Mouse (Mus musculus) kidney, embryonic 15.5 days (tissue): ENCODE results near the gene Creb5. TPM values are rescaled to one million over a fixed set of nuclear protein-coding genes. Genes with fewer than 3 reads are reported as not detected.

Experiments
- ATAC-seq: fragments of 200-750 bp; cut with Nextera tagmentation; replicated peaks from 2 replicates; pipeline ENCODE4 v1.8.0; 2017; ENCODE audit warnings: moderate TSS enrichment; ENCODE audit not compliant: low FRiP score
- H3K27ac ChIP-seq: fragments of 300-500 bp; sonication (generic); 2 replicates; pipeline ENCODE4 v1.5.1; 2015; ENCODE audit warnings: mild to moderate bottlenecking, inconsistent platforms
- H3K27me3 ChIP-seq: fragments of 300-500 bp; sonication (generic); 2 replicates; pipeline ENCODE4 v1.6.1; 2015; ENCODE audit warnings: inconsistent platforms
- H3K36me3 ChIP-seq: fragments of 300-500 bp; sonication (generic); 2 replicates; pipeline ENCODE4 v1.6.1; 2015; ENCODE audit warnings: inconsistent platforms
- H3K4me1 ChIP-seq: fragments of 300-500 bp; sonication (generic); 2 replicates; pipeline ENCODE4 v1.6.1; 2015; ENCODE audit warnings: inconsistent platforms
- H3K4me2 ChIP-seq: fragments of 300-500 bp; sonication (generic); 2 replicates; pipeline ENCODE4 v1.6.1; 2015; ENCODE audit warnings: moderate library complexity, mild to moderate bottlenecking, inconsistent platforms
- H3K4me3 ChIP-seq: fragments of 300-500 bp; sonication (generic); replicated peaks from 2 replicates; pipeline ENCODE4 v1.5.1; 2015; ENCODE audit warnings: mild to moderate bottlenecking, inconsistent platforms
- H3K9ac ChIP-seq: fragments of 300-500 bp; sonication (generic); 2 replicates; pipeline ENCODE4 v1.6.1; 2015; ENCODE audit warnings: mild to moderate bottlenecking, inconsistent platforms
- H3K9me3 ChIP-seq: fragments of 300-500 bp; sonication (generic); replicated peaks from 2 replicates; pipeline ENCODE4 v1.6.1; 2016; ENCODE audit warnings: inconsistent platforms
- WGBS: fragments of 180-500 bp; shearing (Covaris S2); methylation state at CpG from one replicate; pipeline ENCODE4 v1.1.7; 2015; ENCODE audit warnings: mixed read lengths; 5-methylcytosine and 5-hydroxymethylcytosine counted together
- polyA plus RNA-seq: library from polyadenylated mRNA; unstranded; fragments of >200 nt; fragmentation: Nextera tagmentation; extraction: Ambion mirVana; gene quantifications from 2 replicates; pipeline ENCODE4 v1.2.1, GENCODE M21; 2015

Creb5 gene
- polyA plus RNA-seq, 1 experiment from 2014 or later: 5.4 TPM

- peaks cover 36% of the 10 kb centered on the region; the same call in 1 of the 2 replicates for H3K27me3 ChIP-seq
- WGBS: 77% methylated on average over 4 of the region's 4 CpGs
- no peak for ATAC-seq
- H3K4me1 ChIP-seq: peaks cover 39% of the 10 kb centered on the region
- no peaks in the 10 kb centered on the region for H3K9me3 ChIP-seq
- H3K4me2 ChIP-seq: no peak overlapping the region
- no peaks in the 10 kb centered on the region for H3K36me3 ChIP-seq
- no peak overlapping the region for H3K9ac ChIP-seq
- no peak overlapping the region for H3K27ac ChIP-seq
- no peak overlapping the region for H3K4me3 ChIP-seq
These were observed 283.8 kb downstream of the Creb5 start for GRCm38 (mm10) chr6:53570906-53571305.

- Histone ChIP-seq H3K9me3 (no peaks in the 10 kb centered on the region), H3K36me3 (no peaks in the 10 kb centered on the region), H3K9ac (no peak overlapping the region), H3K27me3 (peaks cover 36% of the 10 kb centered on the region; the same call in 1 of the 2 replicates), H3K4me3 (no peak overlapping the region), H3K4me2 (no peak overlapping the region), H3K4me1 (peaks cover 39% of the 10 kb centered on the region), H3K27ac (no peak overlapping the region)
- no peak for ATAC-seq
- 86% methylated on average over 4 of the region's 4 CpGs for WGBS
These were observed 284.6 kb downstream of the Creb5 start for GRCm38 (mm10) chr6:53571571-53572122.

GRCm38 (mm10) chr6:53572456-53572855, 285.4 kb downstream of the Creb5 start:
- Histone ChIP-seq H3K27me3 (peaks cover 34% of the 10 kb centered on the region; the same call in 1 of the 2 replicates), H3K9me3 (no peaks in the 10 kb centered on the region), H3K4me1 (peaks cover 45% of the 10 kb centered on the region), H3K4me2 (no peak overlapping the region), H3K9ac (no peak overlapping the region), H3K36me3 (no peaks in the 10 kb centered on the region), H3K27ac (no peak overlapping the region), H3K4me3 (no peak overlapping the region)
- WGBS: 74% methylated on average over 4 of the region's 4 CpGs
- ATAC-seq: no peak

GRCm38 (mm10) chr6:53572979-53573710, 286.1 kb downstream of the Creb5 start:
- H3K9ac ChIP-seq: 0 out of 2 replicates have a peak overlapping the region, but pooled peaks have one; percentile 7
- peak overlapping the region; percentile 62 for H3K27ac ChIP-seq
- peaks cover 29% of the 10 kb centered on the region; the same call in 1 of the 2 replicates for H3K27me3 ChIP-seq
- ATAC-seq: peak; percentile 88
- 6% methylated on average over 14 of the region's 16 CpGs for WGBS
- H3K4me3 ChIP-seq: peak overlapping the region; percentile 40
- no peaks in the 10 kb centered on the region for H3K36me3 ChIP-seq
- H3K4me2 ChIP-seq: peak overlapping the region; percentile 63
- no peaks in the 10 kb centered on the region for H3K9me3 ChIP-seq
- H3K4me1 ChIP-seq: peaks cover 51% of the 10 kb centered on the region

- H3K9me3 ChIP-seq: no peaks in the 10 kb centered on the region
- H3K27ac ChIP-seq: no peak overlapping the region
- H3K4me3 ChIP-seq: peak overlapping the region; percentile 40
- H3K9ac ChIP-seq: 0 out of 2 replicates have a peak overlapping the region, but pooled peaks have one; percentile 7
- peak overlapping the region; percentile 63 for H3K4me2 ChIP-seq
- peaks cover 53% of the 10 kb centered on the region for H3K4me1 ChIP-seq
- 0% methylated on average over 6 of the region's 6 CpGs for WGBS
- no peaks in the 10 kb centered on the region for H3K36me3 ChIP-seq
- ATAC-seq: no peak
- peaks cover 24% of the 10 kb centered on the region; the same call in 1 of the 2 replicates for H3K27me3 ChIP-seq
These were observed 286.6 kb downstream of the Creb5 start for GRCm38 (mm10) chr6:53573711-53574065.

GRCm38 (mm10) chr6:53574097-53574496, 287.0 kb downstream of the Creb5 start:
- peak overlapping the region; percentile 63 for H3K4me2 ChIP-seq
- ATAC-seq: no peak
- peak overlapping the region; percentile 40 for H3K4me3 ChIP-seq
- no peak overlapping the region for H3K27ac ChIP-seq
- 41% methylated on average over 12 of the region's 12 CpGs for WGBS
- no peaks in the 10 kb centered on the region for H3K9me3 ChIP-seq
- H3K27me3 ChIP-seq: peaks cover 24% of the 10 kb centered on the region; the same call in 1 of the 2 replicates
- no peak overlapping the region for H3K9ac ChIP-seq
- no peaks in the 10 kb centered on the region for H3K36me3 ChIP-seq
- H3K4me1 ChIP-seq: peaks cover 50% of the 10 kb centered on the region

GRCm38 (mm10) chr6:53575191-53575590, 288.1 kb downstream of the Creb5 start:
- Histone ChIP-seq H3K36me3 (no peaks in the 10 kb centered on the region), H3K27ac (no peak overlapping the region), H3K4me1 (peaks cover 41% of the 10 kb centered on the region), H3K27me3 (peaks cover 16% of the 10 kb centered on the region; the same call in 1 of the 2 replicates), H3K9me3 (no peaks in the 10 kb centered on the region), H3K9ac (no peak overlapping the region), H3K4me2 (0 out of 2 replicates have a peak overlapping the region, but pooled peaks have one; percentile 2), H3K4me3 (no peak overlapping the region)
- ATAC-seq: no peak
- 84% methylated on average over 4 of the region's 4 CpGs for WGBS

- Histone ChIP-seq H3K9me3 (no peaks in the 10 kb centered on the region), H3K4me1 (peaks cover 40% of the 10 kb centered on the region), H3K27ac (no peak overlapping the region), H3K27me3 (peaks cover 17% of the 10 kb centered on the region; the same call in 1 of the 2 replicates), H3K4me3 (no peak overlapping the region), H3K9ac (no peak overlapping the region), H3K36me3 (no peaks in the 10 kb centered on the region), H3K4me2 (no peak overlapping the region)
- WGBS: 94% methylated on average over 3 of the region's 3 CpGs
- ATAC-seq: no peak
These were observed 288.8 kb downstream of the Creb5 start for GRCm38 (mm10) chr6:53575836-53576235.

GRCm38 (mm10) chr6:53576841-53577240, 289.8 kb downstream of the Creb5 start:
- H3K4me3 ChIP-seq: no peak overlapping the region
- 82% methylated on average over 6 of the region's 6 CpGs for WGBS
- H3K36me3 ChIP-seq: no peaks in the 10 kb centered on the region
- H3K9ac ChIP-seq: no peak overlapping the region
- peaks cover 25% of the 10 kb centered on the region; the same call in 1 of the 2 replicates for H3K27me3 ChIP-seq
- peaks cover 40% of the 10 kb centered on the region for H3K4me1 ChIP-seq
- no peak overlapping the region for H3K4me2 ChIP-seq
- ATAC-seq: no peak
- no peaks in the 10 kb centered on the region for H3K9me3 ChIP-seq
- no peak overlapping the region for H3K27ac ChIP-seq

- Histone ChIP-seq H3K4me1 (peaks cover 31% of the 10 kb centered on the region), H3K36me3 (no peaks in the 10 kb centered on the region), H3K27me3 (peaks cover 22% of the 10 kb centered on the region; the same call in 1 of the 2 replicates), H3K9me3 (no peaks in the 10 kb centered on the region), H3K4me3 (no peak overlapping the region), H3K9ac (no peak overlapping the region), H3K27ac (no peak overlapping the region), H3K4me2 (no peak overlapping the region)
- WGBS: 38% methylated on average over 3 of the region's 3 CpGs
- no peak for ATAC-seq
These were observed 290.7 kb downstream of the Creb5 start for GRCm38 (mm10) chr6:53577776-53578175.

- no peak overlapping the region for H3K4me2 ChIP-seq
- no peaks in the 10 kb centered on the region for H3K9me3 ChIP-seq
- no peak for ATAC-seq
- no peak overlapping the region for H3K9ac ChIP-seq
- H3K27me3 ChIP-seq: peaks cover 14% of the 10 kb centered on the region; the same call in 1 of the 2 replicates
- 85% methylated on average over 7 of the region's 7 CpGs for WGBS
- H3K4me1 ChIP-seq: peaks cover 35% of the 10 kb centered on the region
- H3K27ac ChIP-seq: no peak overlapping the region
- no peaks in the 10 kb centered on the region for H3K36me3 ChIP-seq
- no peak overlapping the region for H3K4me3 ChIP-seq
These were observed 293.3 kb downstream of the Creb5 start for GRCm38 (mm10) chr6:53580346-53580745.

- Histone ChIP-seq H3K9me3 (no peaks in the 10 kb centered on the region), H3K4me1 (peaks cover 23% of the 10 kb centered on the region), H3K27ac (no peak overlapping the region), H3K4me3 (no peak overlapping the region), H3K36me3 (no peaks in the 10 kb centered on the region), H3K27me3 (peaks cover 12% of the 10 kb centered on the region; the same call in 1 of the 2 replicates), H3K4me2 (no peak overlapping the region), H3K9ac (no peak overlapping the region)
- ATAC-seq: no peak
- WGBS: 52% methylated on average over 19 of the region's 19 CpGs
These were observed 296.3 kb downstream of the Creb5 start for GRCm38 (mm10) chr6:53583234-53583875.
